Mouse (Mus musculus) bone marrow macrophage, adult 2 months (primary cell): Measurements from ENCODE around the gene Adssl1.

Experiments
- CTCF ChIP-seq: IDR thresholded peaks from 2 replicates; pipeline ENCODE4 v1.5.1; 2012; ENCODE audit warnings: low read depth, mild to moderate bottlenecking, low read length, moderate library complexity
- POLR2A ChIP-seq: IDR thresholded peaks from 2 replicates; pipeline ENCODE4 v1.6.1; 2012; ENCODE audit warnings: mild to moderate bottlenecking, low read depth, low read length, borderline replicate concordance

DNA sequence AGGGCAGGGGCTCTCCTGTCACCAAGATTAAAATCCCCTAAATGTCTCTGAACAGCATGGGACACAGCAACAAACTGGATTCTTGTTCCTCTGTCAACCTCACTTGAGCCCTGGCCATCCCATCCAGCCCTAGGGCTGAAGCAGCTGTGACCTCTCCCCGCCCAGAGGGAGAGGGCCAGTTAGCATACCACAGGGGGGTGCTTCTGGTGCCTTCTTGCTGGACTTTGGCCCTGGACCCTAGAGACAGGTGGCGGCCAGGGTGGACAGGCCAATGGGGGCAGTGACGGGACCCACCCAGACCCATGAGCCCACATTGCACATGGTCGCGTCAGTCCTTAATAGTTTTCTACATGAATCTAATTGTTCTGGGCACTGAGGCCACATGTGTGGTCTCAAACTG, 34.2 kb downstream of the Adssl1 start:
- TF ChIP-seq CTCF (no peak), POLR2A (no peak)
